ENCODE assay signal across 10 mouse cellular contexts in the genomic region with DNA sequence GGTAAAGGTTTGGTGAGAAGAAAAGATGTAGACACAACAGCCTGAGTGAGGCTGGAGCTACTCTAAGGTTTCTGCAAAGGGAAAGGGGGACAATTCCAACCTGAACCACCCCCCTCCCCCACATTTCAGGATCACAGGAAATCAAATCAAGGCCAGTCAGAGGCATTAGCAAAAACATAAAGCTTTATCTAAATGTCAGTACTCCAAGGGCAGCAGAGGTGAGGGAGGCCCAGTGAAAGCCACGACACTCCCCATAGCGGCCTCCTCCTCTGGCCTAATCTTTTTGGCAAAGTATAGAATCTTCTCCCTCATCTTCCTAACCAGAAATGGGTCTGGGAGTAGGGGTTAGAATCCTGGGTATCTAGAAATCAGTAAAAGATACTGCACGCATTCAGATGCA.
DNase-seq lines count a peak whose midpoint lies in the region; ATAC-seq and TF ChIP-seq lines count a peak whose summit lies in the region.
"Had no signal": no experiment of that assay in that cellular context is flagged by ENCODE, and none has a peak within 500 bp of the region (broad histone marks: within the 10 kb centered on the region; RNA-seq: fewer than 3 reads in every experiment).

No protein-coding gene starts in this region.

- no peak for TF ChIP-seq CTCF in lung, postnatal 0 days (IDR thresholded peaks at IDR 0.05)

- H3K36me3 ChIP-seq in heart, embryonic 13.5 days = no peaks in the 10 kb centered on the region
- H3K36me3 ChIP-seq in lung, postnatal 0 days (ENCODE audit: insufficient read depth, low read length) = peaks cover 4% of the 10 kb centered on the region; the same call in 1 of the 2 replicates
- H3K36me3 ChIP-seq in intestine, embryonic 16.5 days (ENCODE audit: control insufficient read depth, insufficient read depth, low read length) = no peaks in the 10 kb centered on the region
- H3K36me3 ChIP-seq in stomach, embryonic 15.5 days = no peaks in the 10 kb centered on the region
- H3K36me3 ChIP-seq: limb, embryonic 13.5 days; midbrain, embryonic 12.5 days had no signal

- no peak for ATAC-seq in heart, embryonic 13.5 days (ENCODE audit: extremely low read depth, insufficient number of reproducible peaks, low FRiP score, low TSS enrichment)
- ATAC-seq in lung, postnatal 0 days = peak; percentile 1; the same call in 1 of the 2 replicates
- no peak for ATAC-seq in intestine, embryonic 16.5 days
- no peak for ATAC-seq in stomach, embryonic 15.5 days (ENCODE audit: insufficient read depth, low FRiP score, low read depth)
- ATAC-seq: Patski had no signal

- no peak for DNase-seq in heart, postnatal 4 days
- no peak for DNase-seq in lung, postnatal 0 days (ENCODE audit: low spot score)
- DNase-seq in lung, postnatal 4 days = no peak
- no peak for DNase-seq in embryo, embryonic 11 days

- H3K4me1 ChIP-seq in heart, embryonic 13.5 days = peaks cover 30% of the 10 kb centered on the region
- H3K4me1 ChIP-seq in lung, postnatal 0 days (ENCODE audit: insufficient read depth, low read depth, low read length) = peaks cover 43% of the 10 kb centered on the region
- peaks cover 16% of the 10 kb centered on the region for H3K4me1 ChIP-seq in intestine, embryonic 16.5 days (ENCODE audit: control insufficient read depth, insufficient read depth, low read length)
- H3K4me1 ChIP-seq in stomach, embryonic 15.5 days = peaks cover 16% of the 10 kb centered on the region

- H3K4me2 ChIP-seq in heart, embryonic 13.5 days = peak overlapping the region; percentile 28
- H3K4me2 ChIP-seq in lung, postnatal 0 days (replicated peaks; ENCODE audit: low read depth, low read length) = no peak overlapping the region
- 0 out of 2 replicates have a peak overlapping the region, but pooled peaks have one; percentile 6 for H3K4me2 ChIP-seq in intestine, embryonic 16.5 days (ENCODE audit: low read depth, low read length)
- no peak overlapping the region for H3K4me2 ChIP-seq in stomach, embryonic 15.5 days
- H3K4me2 ChIP-seq: limb, embryonic 13.5 days; midbrain, embryonic 12.5 days had no signal

- peak overlapping the region; percentile 37; the same call in 1 of the 2 replicates for H3K9ac ChIP-seq in heart, embryonic 13.5 days
- H3K9ac ChIP-seq in lung, postnatal 0 days (replicated peaks; ENCODE audit: low read depth) = no peak overlapping the region
- H3K9ac ChIP-seq in intestine, embryonic 16.5 days (ENCODE audit: low read depth, low read length) = no peak overlapping the region
- no peak overlapping the region for H3K9ac ChIP-seq in stomach, embryonic 15.5 days
- H3K9ac ChIP-seq: limb, embryonic 13.5 days; midbrain, embryonic 12.5 days had no signal

- H3K27me3 ChIP-seq in heart, embryonic 13.5 days (replicated peaks) = peaks cover 17% of the 10 kb centered on the region
- H3K27me3 ChIP-seq in lung, postnatal 0 days (replicated peaks; ENCODE audit: insufficient read depth, low read length) = no peaks in the 10 kb centered on the region
- no peaks in the 10 kb centered on the region for H3K27me3 ChIP-seq in intestine, embryonic 16.5 days (replicated peaks; ENCODE audit: control insufficient read depth, insufficient read depth, low read length)
- H3K27me3 ChIP-seq in stomach, embryonic 15.5 days (replicated peaks) = no peaks in the 10 kb centered on the region
- H3K27me3 ChIP-seq: midbrain, embryonic 12.5 days had no signal

- WGBS in heart, embryonic 13.5 days = 21% methylated on average over 3 of the region's 3 CpGs
- WGBS in lung, postnatal 0 days = 11% methylated on average over 3 of the region's 3 CpGs
- WGBS in intestine, embryonic 16.5 days = 37% methylated on average over 3 of the region's 3 CpGs
- 26% methylated on average over 3 of the region's 3 CpGs for WGBS in stomach, embryonic 15.5 days

- no peak for TF ChIP-seq EP300 in lung, postnatal 0 days (IDR thresholded peaks at IDR 0.05)

- no peaks in the 10 kb centered on the region for H3K9me3 ChIP-seq in heart, embryonic 13.5 days
- no peaks in the 10 kb centered on the region for H3K9me3 ChIP-seq in lung, postnatal 0 days (ENCODE audit: low read length)
- H3K9me3 ChIP-seq in intestine, embryonic 16.5 days (ENCODE audit: control insufficient read depth, low read length) = no peaks in the 10 kb centered on the region
- H3K9me3 ChIP-seq in stomach, embryonic 15.5 days = no peaks in the 10 kb centered on the region
- H3K9me3 ChIP-seq: limb, embryonic 13.5 days; midbrain, embryonic 12.5 days had no signal

- no peak overlapping the region for H3K4me3 ChIP-seq in heart, embryonic 13.5 days
- H3K4me3 ChIP-seq in lung, postnatal 0 days (ENCODE audit: low read depth, low read length) = no peak overlapping the region
- H3K4me3 ChIP-seq in intestine, embryonic 16.5 days (ENCODE audit: low read length) = no peak overlapping the region
- H3K4me3 ChIP-seq in stomach, embryonic 15.5 days (replicated peaks) = no peak overlapping the region
- H3K4me3 ChIP-seq: limb, embryonic 13.5 days; midbrain, embryonic 12.5 days had no signal

- H3K27ac ChIP-seq in heart, embryonic 13.5 days (replicated peaks) = peak overlapping the region; percentile 81
- H3K27ac ChIP-seq in lung, postnatal 0 days (ENCODE audit: low read length) = peak overlapping the region; percentile 81
- peak overlapping the region; percentile 67; the same call in 1 of the 2 replicates for H3K27ac ChIP-seq in intestine, embryonic 16.5 days (ENCODE audit: low read length)
- peak overlapping the region; percentile 86; the same call in 1 of the 2 replicates for H3K27ac ChIP-seq in stomach, embryonic 15.5 days
- H3K27ac ChIP-seq: limb, embryonic 13.5 days; midbrain, embryonic 12.5 days had no signal

Comparison
In these comparisons a context has a peak if more than half of its experiments do, and no peak if none do; other contexts are left out.
1. H3K4me2 ChIP-seq: peak in heart, embryonic 13.5 days (single experiment) and intestine, embryonic 16.5 days (single experiment); none in lung, postnatal 0 days (single experiment) and stomach, embryonic 15.5 days (single experiment).
2. Peak in every context shown above with its lines, with median percentiles within 50 percentile points of each other: H3K27ac ChIP-seq.